Mouse (Mus musculus): ENCODE results near the gene Dhx9. TPM values are rescaled to one million over a fixed set of nuclear protein-coding genes. Genes with fewer than 3 reads are reported as not detected.
"Not testable (repeated sequence)": the region's sequence is repeated elsewhere in the genome, so short reads cannot be mapped to it uniquely, and the experiment has no call there.

The Dhx9 gene
- total RNA-seq (2015; ENCODE audit: low replicate concordance) (101 and 128 TPM in 2 replicates), total RNA-seq (2017; ENCODE audit: low replicate concordance) (83.7 and 154 TPM in 2 replicates)

DNA sequence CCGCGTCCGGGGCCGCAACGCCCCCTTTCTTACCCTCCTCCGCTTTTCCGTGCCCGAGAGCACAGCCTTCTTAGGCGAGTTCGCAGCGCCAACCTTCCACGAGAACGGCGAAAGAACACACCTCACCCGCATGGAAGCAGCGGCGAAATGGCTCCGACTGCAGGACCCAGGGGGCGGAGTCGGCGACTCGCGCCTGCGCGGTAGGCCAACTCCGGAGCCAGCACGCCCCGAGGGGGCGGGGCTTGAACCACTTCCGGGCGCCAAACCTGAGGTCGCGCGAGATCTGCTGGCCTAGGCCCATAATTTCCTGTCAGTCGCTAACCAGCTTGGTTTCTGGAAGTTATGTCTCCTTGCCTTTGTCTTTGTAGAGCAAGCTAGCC, at the start of gene Dhx9:
Gene Dhx9 (minus strand): TSS at position 161 of the 380 bp plus-strand sequence.
- peak; percentile 94 for ATAC-seq (replicated peaks; ENCODE audit: low FRiP score, poor library complexity, severe bottlenecking)

DNA sequence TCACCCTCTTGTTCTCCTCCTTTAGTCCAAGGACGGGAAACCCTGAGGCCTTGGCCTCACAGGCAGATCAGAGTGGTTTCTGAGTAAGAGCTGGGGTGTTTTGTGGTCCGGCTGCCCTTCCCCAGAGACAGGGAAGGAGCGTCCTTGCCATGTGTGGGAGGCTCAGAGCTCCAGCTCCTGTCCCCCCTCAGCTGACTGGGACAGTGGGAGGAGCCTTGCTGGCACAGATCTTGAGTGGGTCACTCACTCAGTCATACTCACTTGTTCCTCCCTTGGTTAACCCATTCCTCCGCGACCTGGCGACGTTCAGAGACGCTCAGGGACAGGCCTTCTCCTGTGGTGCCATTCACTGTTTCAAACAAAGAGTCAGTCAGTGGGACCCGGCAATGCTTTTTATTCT, 48.2 kb upstream of the Dhx9 start:
- ATAC-seq (replicated peaks; ENCODE audit: low FRiP score, poor library complexity, severe bottlenecking), result no peak

DNA sequence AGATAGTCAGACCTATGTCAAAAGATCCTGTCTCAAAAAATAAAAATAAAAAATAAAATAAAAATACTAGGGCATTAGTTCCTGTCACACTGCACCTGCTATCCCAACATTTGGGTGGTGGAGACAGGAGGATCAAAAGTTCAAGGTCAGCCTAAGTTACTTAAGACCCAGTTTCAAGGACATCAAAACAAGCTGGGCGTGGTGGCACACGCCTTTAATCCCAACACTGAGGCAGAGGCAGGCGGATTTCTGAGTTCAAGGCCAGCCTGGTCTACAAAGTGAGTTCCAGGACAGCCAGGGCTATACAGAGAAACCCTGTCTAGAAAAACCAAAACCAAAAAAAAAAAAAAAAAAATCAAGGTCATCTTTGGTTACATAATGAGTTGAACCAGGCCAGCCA, 45.4 kb upstream of the Dhx9 start:
- ATAC-seq (replicated peaks; ENCODE audit: low FRiP score, poor library complexity, severe bottlenecking), result not testable (repeated sequence)

DNA sequence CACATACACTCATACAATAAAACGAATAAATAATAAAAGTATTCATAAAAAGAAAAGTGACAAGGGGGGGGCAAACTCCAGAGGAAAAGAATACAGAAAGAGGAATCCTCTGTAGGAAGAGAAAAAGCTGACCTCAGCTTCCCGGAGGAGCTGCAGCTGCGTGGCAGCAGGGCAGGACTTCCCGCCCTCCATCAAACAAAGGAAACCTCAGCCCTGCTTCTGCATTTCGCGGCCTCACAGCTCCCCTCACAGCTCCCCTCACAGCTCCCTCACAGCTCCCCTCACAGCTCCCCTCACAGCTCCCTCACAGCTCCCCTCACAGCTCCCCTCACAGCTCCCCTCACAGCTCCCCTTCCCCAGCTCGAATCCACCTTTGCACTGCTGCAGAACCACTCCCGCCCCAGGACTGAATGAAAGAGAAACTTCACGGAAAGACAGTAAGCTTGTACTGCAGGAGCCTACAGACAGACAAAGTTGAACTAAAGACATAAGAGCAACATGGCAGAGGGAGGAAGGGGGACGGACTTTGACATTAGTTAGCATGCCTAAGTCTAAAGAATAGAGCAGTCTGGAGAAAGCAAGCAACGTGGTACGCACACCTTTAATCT, 44.9 kb upstream of the Dhx9 start:
- no peak for ATAC-seq (replicated peaks; ENCODE audit: low FRiP score, poor library complexity, severe bottlenecking)

DNA sequence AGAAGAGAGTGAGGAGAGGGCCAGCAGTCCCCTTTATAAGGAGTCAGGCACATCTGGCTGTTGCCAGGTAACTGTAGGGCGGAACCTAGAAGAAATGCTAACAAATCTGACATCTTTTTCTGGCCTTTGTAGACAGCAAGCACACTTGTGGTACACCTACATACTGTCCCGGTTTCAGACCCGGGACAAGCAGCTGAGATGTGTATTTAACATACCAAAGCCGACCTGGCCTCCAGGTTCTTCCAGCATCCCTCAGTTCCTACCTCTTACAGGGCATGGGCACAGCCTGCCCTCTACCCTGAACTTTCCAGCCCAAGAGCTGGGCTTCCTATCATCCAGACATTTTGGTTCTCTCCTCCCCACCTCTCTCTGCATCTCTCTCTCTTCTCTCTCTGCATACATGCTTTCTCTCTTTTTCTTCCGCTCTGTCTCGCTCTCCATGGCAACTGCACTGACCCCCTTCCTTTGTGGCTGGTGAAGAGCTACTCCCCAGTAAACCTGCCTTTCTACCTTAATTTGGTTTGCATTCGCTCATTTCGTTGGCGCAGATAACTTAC, 44.3 kb upstream of the Dhx9 start:
- ATAC-seq (replicated peaks; ENCODE audit: low FRiP score, poor library complexity, severe bottlenecking), result no peak

DNA sequence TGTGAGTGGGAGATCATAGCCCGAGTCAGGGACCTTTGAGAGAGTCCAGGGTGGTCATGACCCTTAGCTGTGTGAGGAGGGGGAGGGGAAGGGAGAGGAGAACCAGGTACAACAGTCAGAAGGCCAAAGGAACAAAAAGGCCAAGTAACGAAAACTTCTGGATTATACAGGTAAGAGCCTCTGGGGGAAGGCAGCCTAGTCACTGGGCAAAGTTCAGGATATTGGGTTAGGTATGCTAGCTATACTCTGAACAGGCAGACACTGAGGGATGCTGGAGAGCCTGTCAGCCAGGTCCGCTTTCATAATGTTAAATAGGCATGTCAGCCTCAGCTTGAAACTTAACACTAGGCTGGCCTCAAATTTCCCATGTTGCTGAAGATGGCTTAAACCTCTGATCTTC, 34.7 kb upstream of the Dhx9 start:
- no peak for ATAC-seq (replicated peaks; ENCODE audit: low FRiP score, poor library complexity, severe bottlenecking)

DNA sequence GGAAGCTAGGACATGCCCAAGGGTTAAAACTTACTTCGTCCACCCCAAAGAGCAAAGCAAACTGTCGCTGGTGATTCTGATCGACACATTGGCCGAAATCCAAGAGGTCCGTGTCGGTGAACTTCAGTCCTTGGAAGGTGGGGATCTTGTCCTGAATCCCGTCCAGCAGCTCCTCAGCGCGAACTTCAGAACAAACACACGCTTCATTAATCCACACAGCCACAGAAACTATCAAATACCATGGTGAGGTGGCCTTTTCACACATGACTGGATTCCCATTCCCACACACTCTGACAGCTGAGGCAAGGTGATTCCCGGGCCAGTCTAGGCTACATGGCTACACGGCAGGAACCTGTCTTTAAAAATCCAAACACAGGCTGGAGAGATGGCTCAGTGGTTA, 27.9 kb upstream of the Dhx9 start:
- ATAC-seq (replicated peaks; ENCODE audit: low FRiP score, poor library complexity, severe bottlenecking), result no peak

DNA sequence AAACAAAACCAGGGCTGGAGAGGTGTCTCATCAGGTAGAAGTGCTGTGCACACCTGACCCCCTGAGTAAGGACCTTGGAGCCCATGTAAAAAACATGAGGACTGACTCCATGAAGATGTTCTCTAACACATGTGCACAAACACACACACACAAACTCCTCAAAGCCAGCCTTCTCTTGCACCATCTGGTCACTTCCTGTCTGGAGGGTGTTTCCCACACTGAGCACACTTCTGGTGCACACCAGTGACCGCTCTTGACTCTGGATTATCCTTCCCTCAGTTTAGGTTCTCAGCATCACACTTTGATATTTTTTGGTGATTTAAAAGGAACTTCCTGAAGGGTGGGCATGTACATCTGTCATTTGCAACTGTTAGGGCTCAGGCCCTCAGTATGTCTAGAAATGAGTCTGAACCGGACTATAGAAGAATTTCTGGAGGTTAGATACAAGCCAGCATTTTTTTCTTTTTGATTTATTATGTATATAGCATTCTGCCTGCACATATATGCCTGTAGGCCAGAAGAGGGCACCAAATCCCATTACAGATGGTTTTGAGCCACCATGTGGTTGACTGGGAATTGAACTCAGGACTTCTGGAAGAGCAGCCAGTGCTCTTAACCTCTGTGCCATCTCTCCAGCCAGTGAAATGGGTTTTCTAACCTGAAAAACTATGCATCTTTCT, 23.0 kb upstream of the Dhx9 start:
- ATAC-seq (replicated peaks; ENCODE audit: low FRiP score, poor library complexity, severe bottlenecking), result no peak

DNA sequence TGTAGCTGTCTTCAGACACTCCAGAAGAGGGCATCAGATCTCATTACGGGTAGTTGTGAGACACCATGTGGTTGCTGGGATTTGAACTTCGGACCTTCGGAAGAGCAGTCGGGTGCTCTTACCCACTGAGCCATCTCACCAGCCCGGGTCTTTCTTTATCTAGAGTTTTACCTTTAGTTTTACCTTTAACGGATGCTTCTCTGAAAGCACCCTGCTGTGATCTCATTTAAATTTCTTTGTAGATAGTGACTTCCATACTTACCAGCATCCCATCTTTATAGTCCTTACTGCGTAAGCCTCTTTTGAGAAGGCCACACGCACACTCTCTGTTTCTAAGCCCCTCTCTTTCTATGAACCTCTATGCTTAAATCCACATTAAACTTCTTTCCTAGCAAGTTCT, 22.1 kb upstream of the Dhx9 start:
- ATAC-seq (replicated peaks; ENCODE audit: low FRiP score, poor library complexity, severe bottlenecking), result not testable (repeated sequence)

DNA sequence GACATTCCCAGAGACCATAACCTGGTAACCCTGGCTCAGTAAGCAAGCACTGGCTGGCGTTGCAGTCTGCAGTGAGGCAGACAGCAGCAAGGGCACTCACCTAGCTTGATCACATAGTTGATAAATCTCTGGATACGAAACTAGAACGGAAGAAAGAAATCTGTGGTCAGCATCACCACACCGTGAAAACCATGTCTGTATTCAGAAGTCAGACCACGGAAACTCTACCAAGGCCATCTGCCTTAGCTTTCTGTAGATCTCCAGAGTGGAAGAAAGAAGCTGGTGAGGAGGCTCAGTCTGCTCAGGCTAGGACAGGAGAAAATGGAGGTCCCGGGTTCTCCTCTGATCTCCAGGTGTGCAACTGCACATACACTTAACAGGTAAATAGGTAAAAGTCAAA, 21.6 kb upstream of the Dhx9 start:
- no peak for ATAC-seq (replicated peaks; ENCODE audit: low FRiP score, poor library complexity, severe bottlenecking)

DNA sequence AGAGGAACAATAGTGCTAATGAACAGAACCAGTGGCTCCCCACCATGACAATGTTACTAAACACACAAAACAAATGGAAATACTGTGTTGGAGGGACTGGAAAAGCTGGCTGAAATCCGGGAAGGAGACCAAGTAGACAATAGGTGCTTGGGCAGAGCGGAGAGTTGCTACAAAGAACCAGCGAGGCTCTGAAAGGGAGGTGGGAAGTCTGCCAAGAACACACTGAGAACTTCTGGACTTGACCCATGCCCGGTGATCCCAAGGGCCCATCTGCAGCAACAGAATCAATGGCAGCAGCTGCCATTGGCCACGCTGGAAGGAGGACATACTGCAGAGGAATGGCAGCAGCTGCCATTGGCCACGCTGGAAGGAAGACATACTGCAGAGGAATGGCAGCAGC, 18.8 kb upstream of the Dhx9 start:
- no peak for ATAC-seq (replicated peaks; ENCODE audit: low FRiP score, poor library complexity, severe bottlenecking)

DNA sequence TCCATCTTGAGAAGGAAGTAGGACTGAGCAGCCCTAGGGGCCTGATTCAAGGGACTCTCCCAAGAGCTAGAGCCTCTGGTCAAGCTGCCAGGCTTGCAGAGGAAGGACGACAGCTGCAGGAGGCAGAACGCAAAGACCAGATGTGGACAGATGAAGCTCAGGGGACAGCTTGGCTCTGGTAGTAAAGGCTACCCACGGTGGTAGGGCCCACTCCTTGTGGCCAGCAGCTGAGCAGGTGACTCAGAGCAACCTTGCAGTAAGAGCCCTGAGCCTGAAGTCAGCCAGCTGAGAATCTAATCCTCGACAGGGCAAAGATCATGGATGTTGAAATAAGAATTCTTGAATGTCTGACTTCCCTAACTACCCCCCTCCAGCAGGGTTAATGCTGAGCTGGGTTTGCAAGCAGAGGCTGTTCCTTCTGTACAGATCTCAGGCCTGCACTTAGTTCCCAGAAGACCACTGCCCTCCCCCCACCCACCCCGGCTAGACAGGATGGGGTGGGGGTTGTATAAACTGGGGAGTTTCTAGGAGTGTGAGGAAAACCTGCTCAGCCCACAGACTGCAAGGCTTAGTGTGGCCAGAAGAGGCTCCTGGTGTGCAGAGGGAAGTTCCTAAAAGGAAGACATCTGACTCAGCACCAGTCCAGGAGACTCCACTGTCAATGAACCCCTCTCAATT, 14.3 kb upstream of the Dhx9 start:
- ATAC-seq (replicated peaks; ENCODE audit: low FRiP score, poor library complexity, severe bottlenecking), result no peak

DNA sequence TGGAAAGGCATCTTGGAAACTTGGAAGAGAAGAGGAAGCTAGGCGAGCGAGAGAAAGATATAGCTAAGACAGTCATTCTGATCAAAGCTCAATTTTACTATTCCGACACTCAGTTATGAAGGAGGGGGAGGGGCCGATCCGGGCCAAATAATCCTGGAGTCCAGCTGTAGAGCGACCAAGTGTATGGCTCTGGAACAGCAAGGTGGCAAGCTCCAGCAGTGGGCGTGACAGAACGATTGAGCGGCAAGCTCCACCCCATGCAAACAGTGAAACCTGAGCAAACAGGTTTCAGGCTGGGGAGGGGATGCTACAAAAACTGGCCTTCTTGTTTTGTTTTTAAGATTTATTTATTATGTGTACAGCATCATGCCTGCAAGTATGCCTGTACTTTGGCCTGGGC, 12.6 kb upstream of the Dhx9 start:
- no peak for ATAC-seq (replicated peaks; ENCODE audit: low FRiP score, poor library complexity, severe bottlenecking)

DNA sequence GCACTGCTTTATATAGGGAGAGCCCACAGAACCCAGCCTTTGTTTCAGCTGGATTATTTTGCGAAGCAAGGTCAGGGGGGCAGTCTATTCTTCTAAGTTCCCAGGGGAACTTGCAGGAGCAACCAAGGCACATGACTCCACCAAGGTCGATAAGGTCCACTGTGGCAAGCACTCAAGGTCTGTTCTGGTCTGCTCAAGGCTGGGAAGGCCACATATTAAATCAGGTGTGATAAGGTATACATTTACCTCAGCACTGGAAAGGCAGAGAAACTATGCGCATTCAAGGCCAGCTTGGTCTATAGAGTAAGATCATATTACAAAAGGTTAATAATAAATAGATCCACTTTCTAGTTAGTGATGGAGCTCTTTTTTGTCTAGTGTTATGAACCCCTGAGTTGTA, 8.6 kb upstream of the Dhx9 start:
- no peak for ATAC-seq (replicated peaks; ENCODE audit: low FRiP score, poor library complexity, severe bottlenecking)

DNA sequence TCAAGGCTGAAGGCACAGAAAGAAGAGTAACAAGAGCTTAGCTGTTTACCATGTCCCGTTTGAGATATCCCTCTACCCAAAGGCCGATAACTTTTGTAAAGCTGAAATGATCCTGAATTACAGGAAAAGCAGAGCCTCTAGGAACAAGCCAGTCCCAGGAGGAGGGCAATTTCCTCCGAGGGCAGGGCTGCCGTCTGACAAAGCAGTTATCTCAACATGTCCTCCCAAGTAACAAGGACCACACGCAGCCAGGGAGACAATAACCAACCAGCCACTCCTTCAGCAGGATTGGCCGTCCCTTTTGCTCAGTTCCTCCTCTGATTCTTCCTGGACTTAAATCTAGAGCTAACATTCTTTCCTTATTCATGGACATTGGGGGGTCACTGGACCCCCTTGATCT, 6.5 kb upstream of the Dhx9 start:
- no peak for ATAC-seq (replicated peaks; ENCODE audit: low FRiP score, poor library complexity, severe bottlenecking)

DNA sequence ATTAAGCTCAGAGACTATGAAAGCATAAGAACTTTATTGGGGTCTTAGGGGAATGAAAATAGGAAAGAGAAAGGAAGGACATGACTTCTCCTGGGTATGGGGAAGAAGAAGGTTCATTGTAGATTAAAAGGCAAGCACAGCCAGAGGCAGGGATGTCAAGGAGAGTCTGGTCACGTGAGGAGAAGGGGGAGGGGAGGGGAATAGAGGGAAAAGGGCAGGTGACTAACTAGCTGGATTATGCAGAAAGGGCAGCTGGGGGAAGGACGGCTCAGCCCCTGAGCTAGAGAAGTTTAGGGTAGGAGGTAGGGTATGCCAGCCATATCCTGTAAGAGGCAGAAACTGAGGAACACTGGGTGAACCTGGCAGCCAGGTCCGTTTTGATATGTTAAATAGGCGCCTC, 5.9 kb upstream of the Dhx9 start:
- ATAC-seq (replicated peaks; ENCODE audit: low FRiP score, poor library complexity, severe bottlenecking), result no peak

DNA sequence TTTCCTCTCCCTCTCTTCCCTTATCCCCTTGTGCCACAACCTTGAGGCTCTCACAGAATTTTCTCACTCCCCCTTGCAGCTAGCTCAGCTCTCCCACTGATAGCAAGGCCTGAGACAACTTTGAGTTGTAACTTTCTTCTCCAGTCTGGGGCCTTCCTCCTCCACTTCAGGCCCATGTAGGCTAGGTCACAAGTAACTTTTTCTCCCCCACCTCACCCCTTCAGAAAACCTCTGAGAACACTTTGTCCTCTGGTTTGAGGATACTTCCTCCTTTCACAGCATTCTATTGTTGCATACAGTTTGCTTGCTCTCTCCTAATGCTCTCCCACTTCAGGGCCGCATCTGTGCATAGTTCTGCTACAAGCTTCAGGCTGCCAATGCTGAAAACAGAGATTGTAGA, 4.4 kb upstream of the Dhx9 start:
- no peak for ATAC-seq (replicated peaks; ENCODE audit: low FRiP score, poor library complexity, severe bottlenecking)

DNA sequence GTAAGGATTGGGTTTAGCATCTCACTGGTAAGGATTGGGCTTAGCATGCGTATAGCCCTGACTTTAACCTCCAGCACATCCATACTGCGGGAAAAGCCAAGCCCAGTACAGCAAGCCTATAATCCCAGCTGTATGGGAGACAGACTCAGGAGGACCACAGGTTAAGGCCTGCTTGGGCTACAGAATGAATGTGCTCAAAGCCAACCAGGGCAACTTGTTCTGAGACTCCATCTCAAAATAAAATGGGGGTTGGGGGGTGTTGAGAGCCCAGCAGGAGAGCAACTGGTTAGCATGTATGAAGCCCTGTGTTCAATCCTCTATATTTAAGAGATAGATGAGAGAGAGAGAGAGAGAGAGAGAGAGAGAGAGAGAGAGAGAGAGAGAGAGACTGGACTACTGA, 3.9 kb upstream of the Dhx9 start:
- ATAC-seq (replicated peaks; ENCODE audit: low FRiP score, poor library complexity, severe bottlenecking), result no peak

DNA sequence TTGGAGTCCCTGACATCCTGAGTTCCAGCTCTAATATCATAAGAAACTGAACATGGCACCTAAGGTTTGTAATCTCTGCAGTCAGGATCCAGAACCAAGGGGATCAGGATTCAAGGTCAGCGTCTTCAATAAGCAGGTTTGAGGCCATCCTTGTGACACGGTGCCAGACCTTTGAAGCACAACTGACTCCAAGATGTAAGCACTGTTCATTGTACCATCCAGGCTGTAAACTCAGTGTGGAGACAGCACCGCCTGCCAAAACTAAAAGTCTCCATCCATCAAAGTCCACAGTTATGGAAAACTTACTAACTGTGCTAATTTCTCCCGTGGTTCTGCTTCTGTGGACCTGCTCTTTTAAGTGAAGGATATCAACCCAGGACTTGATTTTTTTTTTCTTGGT, 2.5 kb upstream of the Dhx9 start:
- ATAC-seq (replicated peaks; ENCODE audit: low FRiP score, poor library complexity, severe bottlenecking), result no peak

DNA sequence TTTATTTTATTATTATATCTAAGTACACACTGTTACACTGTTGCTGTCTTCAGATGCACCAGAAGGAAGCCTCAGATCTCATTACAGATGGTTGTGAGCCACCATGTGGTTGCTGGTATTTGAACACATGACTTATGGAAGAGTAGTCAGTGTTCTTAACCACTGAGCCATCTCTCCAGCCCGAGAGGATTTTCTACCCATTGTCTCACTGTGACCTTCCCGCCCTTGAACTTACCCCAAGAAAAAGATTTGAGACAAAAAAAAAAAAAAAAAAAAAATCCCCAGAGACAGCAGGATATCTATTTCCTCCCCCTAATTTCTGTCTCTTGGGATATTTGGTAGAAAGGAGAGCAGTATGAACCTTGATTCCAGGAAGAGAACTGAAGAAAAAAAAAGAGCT, 2.1 kb upstream of the Dhx9 start:
- ATAC-seq (replicated peaks; ENCODE audit: low FRiP score, poor library complexity, severe bottlenecking), result no peak

DNA sequence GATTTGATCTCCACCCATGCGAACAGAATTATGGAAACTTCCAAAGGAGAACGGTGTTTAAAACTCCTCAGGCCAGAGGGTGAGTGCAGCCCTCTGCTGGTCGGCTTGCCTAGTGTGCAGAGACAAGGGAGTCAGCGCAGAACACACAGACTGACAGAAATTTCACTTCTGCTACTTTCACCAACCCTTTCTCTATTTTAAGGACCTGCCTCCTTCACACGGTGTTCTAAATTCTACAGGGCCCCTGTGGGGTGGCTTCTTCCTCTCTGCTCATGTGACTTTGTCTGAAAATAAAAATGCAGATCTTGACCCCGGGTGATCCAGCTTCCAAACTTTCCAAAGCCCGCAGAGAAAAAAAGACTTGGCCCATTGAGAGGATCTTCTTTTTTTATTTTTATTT, 1.7 kb upstream of the Dhx9 start:
- no peak for ATAC-seq (replicated peaks; ENCODE audit: low FRiP score, poor library complexity, severe bottlenecking)

Measured in erythroid progenitor cell, adult 5-6 weeks (primary cell).